ENCODE assay signal across 8 mouse cellular contexts in genomic region chr12:98746131-98746530, GRCm38 (mm10). TPM values are rescaled to one million over a fixed set of nuclear protein-coding genes. Genes with fewer than 3 reads are reported as not detected.
DNase-seq lines count a peak whose midpoint lies in the region; ATAC-seq and TF ChIP-seq lines count a peak whose summit lies in the region.

No protein-coding gene starts in this region.

- TF ChIP-seq CTCF in liver, postnatal 0 days (IDR thresholded peaks at IDR 0.05; ENCODE audit: low read depth), result peak; percentile 92

- H3K9me3 ChIP-seq in intestine, embryonic 14.5 days (ENCODE audit: control insufficient read depth, low read length), result no peaks in the 10 kb centered on the region
- H3K9me3 ChIP-seq in liver, postnatal 0 days (ENCODE audit: low read length), result no peaks in the 10 kb centered on the region

- WGBS in intestine, embryonic 14.5 days, result 31% methylated on average over 2 of the region's 2 CpGs
- 24% methylated on average over 2 of the region's 2 CpGs for WGBS in liver, postnatal 0 days (ENCODE audit: insufficient replicate concordance)

- H3K36me3 ChIP-seq in intestine, embryonic 14.5 days (ENCODE audit: control insufficient read depth, insufficient read depth, low read length), result 0 out of 2 replicates have a peak, but pooled peaks cover 8% of the 10 kb centered on the region
- H3K36me3 ChIP-seq in liver, postnatal 0 days (replicated peaks; ENCODE audit: insufficient read depth, low read length), result peaks cover 3% of the 10 kb centered on the region; the same call in 1 of the 2 replicates

- no peak overlapping the region; the same call in 1 of the 2 replicates for H3K4me2 ChIP-seq in intestine, embryonic 14.5 days (ENCODE audit: low read length)
- H3K4me2 ChIP-seq in liver, postnatal 0 days (ENCODE audit: low read depth, low read length), result peak overlapping the region; percentile 82

- peak; percentile 55 for ATAC-seq in intestine, embryonic 14.5 days (replicated peaks; ENCODE audit: low FRiP score, low TSS enrichment, low read depth)
- peak; percentile 77 for ATAC-seq in liver, postnatal 0 days

- H3K27ac ChIP-seq in intestine, embryonic 14.5 days (ENCODE audit: low read depth), result no peak overlapping the region
- 0 out of 2 replicates have a peak overlapping the region, but pooled peaks have one; percentile 77 for H3K27ac ChIP-seq in liver, postnatal 0 days (ENCODE audit: low read depth)

- no peak overlapping the region for H3K9ac ChIP-seq in intestine, embryonic 14.5 days (ENCODE audit: low read length)
- no peak overlapping the region for H3K9ac ChIP-seq in liver, postnatal 0 days (replicated peaks)

- H3K4me3 ChIP-seq in intestine, embryonic 14.5 days (ENCODE audit: low read depth, low read length), result no peak overlapping the region
- H3K4me3 ChIP-seq in liver, postnatal 0 days (ENCODE audit: low read depth, low read length), result no peak overlapping the region

- TF ChIP-seq EP300 in liver, postnatal 0 days (IDR thresholded peaks at IDR 0.05; ENCODE audit: low read depth), result no peak

- DNase-seq in urinary bladder, postnatal 25 days (ENCODE audit: low spot score), result peak; percentile 30
- DNase-seq in urinary bladder, adult 2 months (ENCODE audit: low spot score), result no peak
- DNase-seq in cerebellum, postnatal 10 days, result peak; percentile 50 to 52
- peak; percentile 55 for DNase-seq in gonadal fat pad, adult 2 months (ENCODE audit: low read depth)
- peak; percentile 59 for DNase-seq in intestine, embryonic 14.5 days (ENCODE audit: low spot score)
- DNase-seq in liver, postnatal 0 days, result peak; percentile 77
- DNase-seq in neural tube, embryonic 10.5 days (ENCODE audit: extremely low spot score, low spot score), result peak; percentile 36
- DNase-seq in thymus, postnatal 14 days, result peak; percentile 76

- H3K27me3 ChIP-seq in intestine, embryonic 14.5 days (replicated peaks; ENCODE audit: control insufficient read depth, insufficient read depth, low read length), result no peaks in the 10 kb centered on the region
- H3K27me3 ChIP-seq in liver, postnatal 0 days (ENCODE audit: insufficient read depth, low read length), result no peaks in the 10 kb centered on the region

- H3K4me1 ChIP-seq in intestine, embryonic 14.5 days (replicated peaks; ENCODE audit: control insufficient read depth, insufficient read depth, low read length), result peaks cover 10% of the 10 kb centered on the region
- H3K4me1 ChIP-seq in liver, postnatal 0 days (ENCODE audit: insufficient read depth), result peaks cover 18% of the 10 kb centered on the region; the same call in 1 of the 2 replicates

RNA-seq across cellular contexts. Expression of gene Zc3h14, which starts 0.6 kb away (rescaled TPM):
- polyA plus RNA-seq in urinary bladder, adult 2 months (2012; rRNA removed), result 72.8 and 84.4 TPM in 2 replicates
- polyA plus RNA-seq in gonadal fat pad, adult 2 months (2012; rRNA removed), result 50.5 and 56.5 TPM in 2 replicates
- 115 and 117 TPM in 2 replicates for polyA plus RNA-seq in intestine, embryonic 14.5 days (2014; fragmentation: Nextera tagmentation; extraction: Ambion mirVana)
- 28.8 and 29.2 TPM in 2 replicates for polyA plus RNA-seq in liver, postnatal 0 days (2015; fragmentation: Nextera tagmentation; extraction: Ambion mirVana)

RNA-seq across cellular contexts. Expression of gene Ptpn21, which starts 8.9 kb away (rescaled TPM):
- 22.1 and 25.3 TPM in 2 replicates for polyA plus RNA-seq in urinary bladder, adult 2 months (2012; rRNA removed)
- 12.4 and 13.0 TPM in 2 replicates for polyA plus RNA-seq in gonadal fat pad, adult 2 months (2012; rRNA removed)
- 10.7 and 11.3 TPM in 2 replicates for polyA plus RNA-seq in intestine, embryonic 14.5 days (2014; fragmentation: Nextera tagmentation; extraction: Ambion mirVana)
- 4.0 and 4.1 TPM in 2 replicates for polyA plus RNA-seq in liver, postnatal 0 days (2015; fragmentation: Nextera tagmentation; extraction: Ambion mirVana)
